Mouse (Mus musculus) CD4-positive naive resting alpha-beta T cell, adult 76 days (primary cell): Measurements from ENCODE around the gene En1. TPM values are rescaled to one million over a fixed set of nuclear protein-coding genes. Genes with fewer than 3 reads are reported as not detected.

Experiments used
- total RNA-seq: library from RNA; stranded (reverse); gene quantifications from one replicate; pipeline ENCODE4 v1.2.4, GENCODE M21; 2023

The En1 gene
- not detected for total RNA-seq

GRCm38 (mm10) chr1:120602031-120602730, at the start of gene En1:
Gene En1 (plus strand): TSS chr1:120602418.

Other genes with a start within 250 kb of the En1 start
- 0.59 TPM for gene Marco, start 97.4 kb upstream of the En1 start, total RNA-seq